Mouse (Mus musculus) limb, embryonic 11.5 days (tissue): ENCODE data around the gene Gm43552. TPM values are rescaled to one million over a fixed set of nuclear protein-coding genes. Genes with fewer than 3 reads are reported as not detected.
"Not testable (repeated sequence)": the region's sequence is repeated elsewhere in the genome, so short reads cannot be mapped to it uniquely, and the experiment has no call there.

ENCODE experiments used
- ATAC-seq: fragments of 200-750 bp; cut with Nextera tagmentation; 2 replicates; pipeline ENCODE4 v1.8.0; 2017; ENCODE audit warnings: low read depth; ENCODE audit not compliant: insufficient number of reproducible peaks, low FRiP score, low TSS enrichment
- DNase-seq: peaks from one replicate; pipeline ENCODE4 v3.0.0-alpha.2; 2015; ENCODE audit warnings: low spot score
- H3K27ac ChIP-seq: fragments of 300-500 bp; sonication (generic); replicated peaks from 2 replicates; pipeline ENCODE4 v1.5.1; 2014; ENCODE audit warnings: low read depth, mild to moderate bottlenecking, low read length
- H3K27me3 ChIP-seq: fragments of 300-500 bp; sonication (generic); 2 replicates; pipeline ENCODE4 v1.6.1; 2014; ENCODE audit warnings: mild to moderate bottlenecking, low read length, mixed read lengths; ENCODE audit not compliant: control insufficient read depth, insufficient read depth
- H3K36me3 ChIP-seq: fragments of 300-500 bp; sonication (generic); 2 replicates; pipeline ENCODE4 v1.6.1; 2014; ENCODE audit warnings: mild to moderate bottlenecking, low read length, moderate library complexity, mixed read lengths; ENCODE audit not compliant: control insufficient read depth, insufficient read depth
- H3K4me1 ChIP-seq: fragments of 300-500 bp; sonication (generic); 2 replicates; pipeline ENCODE4 v1.6.1; 2014; ENCODE audit warnings: low read length, mixed read lengths; ENCODE audit not compliant: control insufficient read depth, insufficient read depth
- H3K4me2 ChIP-seq: fragments of 300-500 bp; sonication (generic); 2 replicates; pipeline ENCODE4 v1.6.1; 2014; ENCODE audit warnings: low read depth, mild to moderate bottlenecking, moderate library complexity; ENCODE audit not compliant: severe bottlenecking
- H3K4me3 ChIP-seq: fragments of 300-500 bp; sonication (generic); 2 replicates; pipeline ENCODE4 v1.5.1; 2014; ENCODE audit warnings: low read depth, low read length
- H3K9ac ChIP-seq: fragments of 300-500 bp; sonication (generic); 2 replicates; pipeline ENCODE4 v1.6.1; 2014; ENCODE audit warnings: mild to moderate bottlenecking, low read length
- H3K9me3 ChIP-seq: fragments of 300-500 bp; sonication (generic); 2 replicates; pipeline ENCODE4 v1.6.1; 2016; ENCODE audit warnings: low read length; ENCODE audit not compliant: control insufficient read depth
- WGBS: fragments of 180-500 bp; shearing (Covaris S2); extraction: QIAGEN DNeasy Blood & Tissue Kit; methylation state at CpG from one replicate; pipeline ENCODE4 v1.1.7; 2014; 5-methylcytosine and 5-hydroxymethylcytosine counted together
- polyA plus RNA-seq: library from polyadenylated mRNA; unstranded; fragments of >200 nt; fragmentation: Nextera tagmentation; extraction: Ambion mirVana; gene quantifications from 2 replicates; pipeline ENCODE4 v1.2.1, GENCODE M21; 2014

Gm43552 gene
- not detected in 2 replicates for polyA plus RNA-seq

DNA sequence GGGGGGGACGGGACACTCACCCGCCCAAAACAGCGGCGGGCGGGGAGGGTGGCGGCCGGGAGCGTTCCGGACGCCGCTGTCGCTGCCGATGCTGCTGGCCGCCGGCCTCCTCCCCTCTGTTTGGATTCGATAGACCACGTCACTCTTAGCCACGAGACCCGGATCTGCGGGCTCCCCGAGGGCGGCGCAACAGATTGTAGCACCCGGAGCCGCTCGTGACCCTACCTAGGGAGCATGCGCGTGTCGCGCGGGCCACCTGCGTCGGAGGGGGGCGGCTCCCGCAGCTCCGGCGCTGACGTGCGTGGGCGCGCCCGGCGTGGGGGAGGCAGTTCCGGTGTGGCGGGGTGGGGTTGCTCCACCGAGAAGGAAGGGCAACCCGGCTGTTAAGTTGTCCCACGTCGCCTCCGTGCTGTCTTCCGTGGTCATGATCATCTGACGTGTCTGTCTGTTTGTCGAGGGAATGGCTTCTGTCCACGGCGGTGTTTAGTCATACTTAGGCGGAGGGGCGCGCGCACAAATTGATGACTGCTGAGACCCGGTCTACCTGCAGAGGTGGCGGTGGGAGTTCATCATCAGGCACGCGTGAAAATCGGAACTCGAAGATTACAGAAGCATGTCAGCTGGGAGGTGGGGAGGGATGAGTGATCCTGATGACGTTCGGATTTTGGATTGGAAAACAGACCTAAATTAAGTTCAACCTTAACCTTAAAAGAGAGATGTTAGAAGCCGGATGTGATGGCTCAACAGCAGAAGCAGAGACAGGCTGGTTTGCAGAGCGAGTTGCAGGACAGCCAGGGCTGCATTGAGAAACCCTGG, at the start of gene Gm43552:
Gene Gm43552 (minus strand): TSS at position 118 of the 816 bp plus-strand sequence.
- peak within 1 kb of the TSS; percentile 84 for H3K4me2 ChIP-seq
- under 1% methylated on average over 66 of the region's 69 CpGs for WGBS
- no peaks in the 10 kb centered on the region for H3K9me3 ChIP-seq
- peak; percentile 90 for DNase-seq
- H3K4me3 ChIP-seq: peak within 1 kb of the TSS; percentile 88
- H3K9ac ChIP-seq: peak within 1 kb of the TSS; percentile 90
- ATAC-seq: peak; percentile 90
- H3K27me3 ChIP-seq: no peaks in the 10 kb centered on the region
- no peaks in the 10 kb centered on the region for H3K36me3 ChIP-seq
- peak within 1 kb of the TSS; percentile 75 for H3K27ac ChIP-seq
- no peaks in the 10 kb centered on the region for H3K4me1 ChIP-seq

GRCm38 (mm10) chr5:65541889-65542288, 49.3 kb upstream of the Gm43552 start:
- Histone ChIP-seq H3K36me3 (0 out of 2 replicates have a peak, but pooled peaks cover 2% of the 10 kb centered on the region), H3K4me2 (no peak overlapping the region), H3K4me3 (no peak overlapping the region), H3K27me3 (no peaks in the 10 kb centered on the region), H3K27ac (no peak overlapping the region), H3K9me3 (no peaks in the 10 kb centered on the region), H3K9ac (no peak overlapping the region), H3K4me1 (no peaks in the 10 kb centered on the region; the same call in 1 of the 2 replicates)
- 89% methylated on average over 3 of the region's 3 CpGs for WGBS
- no peak for ATAC-seq
- no peak for DNase-seq

DNA sequence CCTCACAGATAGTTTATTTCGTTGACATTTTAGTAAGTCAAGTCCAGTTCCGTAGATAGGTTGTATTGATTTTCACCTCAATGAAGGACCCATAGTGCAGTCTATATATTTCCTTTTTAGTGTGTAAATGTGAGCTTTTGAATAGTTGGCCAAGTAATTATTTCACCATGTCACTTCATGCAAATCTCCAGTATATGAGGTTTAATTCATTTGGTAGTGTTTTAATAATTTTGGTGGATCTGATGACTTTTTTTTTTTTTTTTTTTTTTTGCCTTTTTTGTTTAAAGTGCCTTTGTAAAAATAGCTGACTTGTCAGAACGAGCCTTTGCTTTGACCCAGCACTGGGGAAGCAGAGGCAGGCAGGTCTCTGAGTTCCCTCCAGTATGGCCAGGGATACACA, 47.2 kb upstream of the Gm43552 start:
- no peaks in the 10 kb centered on the region for H3K27me3 ChIP-seq
- H3K4me2 ChIP-seq: no peak overlapping the region
- ATAC-seq (no peak), DNase-seq (no peak)
- no peaks in the 10 kb centered on the region for H3K36me3 ChIP-seq
- no peaks in the 10 kb centered on the region; the same call in 1 of the 2 replicates for H3K4me1 ChIP-seq
- no peak overlapping the region for H3K9ac ChIP-seq
- no peak overlapping the region for H3K27ac ChIP-seq
- WGBS: 86% methylated on average over 3 of the region's 3 CpGs
- no peaks in the 10 kb centered on the region for H3K9me3 ChIP-seq
- no peak overlapping the region for H3K4me3 ChIP-seq

DNA sequence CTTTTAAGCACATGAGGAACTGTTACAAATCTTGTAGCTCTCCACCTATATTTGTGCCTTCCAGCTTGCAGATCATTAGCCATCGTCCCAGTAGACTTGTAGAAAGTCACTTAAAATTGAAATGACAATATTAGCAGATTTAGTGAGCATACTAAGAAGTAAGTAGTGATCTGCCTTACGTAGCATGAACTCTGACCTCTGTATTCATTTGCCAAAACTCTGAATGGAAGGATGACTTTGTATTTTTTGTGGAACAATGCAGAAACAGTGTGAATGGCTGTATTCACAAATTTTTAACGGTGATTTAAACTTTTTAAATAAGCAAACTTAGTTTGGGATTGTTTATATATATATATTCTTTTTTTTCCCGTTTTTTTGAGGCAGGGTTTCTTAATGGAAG, 46.2 kb upstream of the Gm43552 start:
- Histone ChIP-seq H3K4me3 (peak overlapping the region; percentile 2; the same call in 1 of the 2 replicates), H3K4me2 (peak overlapping the region; percentile 27), H3K9me3 (no peaks in the 10 kb centered on the region), H3K9ac (no peak overlapping the region), H3K27ac (no peak overlapping the region), H3K27me3 (no peaks in the 10 kb centered on the region), H3K4me1 (no peaks in the 10 kb centered on the region; the same call in 1 of the 2 replicates), H3K36me3 (no peaks in the 10 kb centered on the region)
- ATAC-seq (no peak), DNase-seq (no peak)
- 60% methylated on average over 4 of the region's 4 CpGs for WGBS

DNA sequence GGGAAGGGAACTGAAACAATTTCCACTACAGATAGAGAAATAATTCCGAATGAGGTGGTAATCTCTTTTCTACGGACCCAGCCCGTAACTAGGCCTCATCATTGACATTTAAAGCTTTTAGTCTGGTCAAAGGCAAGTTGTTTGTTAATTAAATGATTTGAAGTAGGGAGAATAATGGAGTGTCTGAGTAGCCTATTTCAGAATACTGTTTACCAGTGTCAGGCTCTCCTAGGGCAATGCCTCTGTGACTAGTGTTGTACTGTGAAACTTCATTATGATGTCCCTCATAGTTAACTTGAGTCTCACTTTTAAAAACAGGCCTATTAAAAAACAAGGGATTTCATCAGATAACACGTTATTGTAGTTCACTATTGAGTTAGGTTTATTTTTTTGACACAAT, 45.5 kb upstream of the Gm43552 start:
- H3K27ac ChIP-seq: peak overlapping the region; percentile 99
- no peaks in the 10 kb centered on the region for H3K27me3 ChIP-seq
- peak overlapping the region; percentile 66 for H3K4me2 ChIP-seq
- no peaks in the 10 kb centered on the region for H3K9me3 ChIP-seq
- DNase-seq (no peak), ATAC-seq (no peak)
- no peaks in the 10 kb centered on the region; the same call in 1 of the 2 replicates for H3K4me1 ChIP-seq
- peak overlapping the region; percentile 96 for H3K9ac ChIP-seq
- H3K36me3 ChIP-seq: no peaks in the 10 kb centered on the region
- WGBS: 2% methylated on average over 4 of the region's 4 CpGs
- peak overlapping the region; percentile 95 for H3K4me3 ChIP-seq

- 1% methylated on average over 55 of the region's 59 CpGs for WGBS
- Histone ChIP-seq H3K9me3 (no peaks in the 10 kb centered on the region), H3K27me3 (no peaks in the 10 kb centered on the region), H3K27ac (peak overlapping the region; percentile 99), H3K4me1 (no peaks in the 10 kb centered on the region; the same call in 1 of the 2 replicates), H3K9ac (peak overlapping the region; percentile 96), H3K4me2 (peak overlapping the region; percentile 66), H3K36me3 (no peaks in the 10 kb centered on the region), H3K4me3 (peak overlapping the region; percentile 95)
- DNase-seq (peak; percentile 83), ATAC-seq (peak; percentile 67)
Observed at GRCm38 (mm10) chr5:65537420-65538071, 44.9 kb upstream of the Gm43552 start.

- DNase-seq: peak; percentile 96
- Histone ChIP-seq H3K27ac (peak within 1 kb of the TSS; percentile 99), H3K27me3 (no peaks in the 10 kb centered on the region), H3K36me3 (no peaks in the 10 kb centered on the region), H3K4me3 (peak within 1 kb of the TSS; percentile 95), H3K4me2 (peak within 1 kb of the TSS; percentile 66), H3K4me1 (no peaks in the 10 kb centered on the region; the same call in 1 of the 2 replicates), H3K9me3 (no peaks in the 10 kb centered on the region), H3K9ac (peak within 1 kb of the TSS; percentile 96)
- peak; percentile 98 for ATAC-seq
- under 1% methylated on average over 66 of the region's 66 CpGs for WGBS
Observed at GRCm38 (mm10) chr5:65536751-65537419, 44.3 kb upstream of the Gm43552 start, which contains the start of the genes Smim14 and Ube2k. Gene Smim14 (minus strand): TSS chr5:65537184. Gene Ube2k (plus strand): TSS chr5:65537233.

DNA sequence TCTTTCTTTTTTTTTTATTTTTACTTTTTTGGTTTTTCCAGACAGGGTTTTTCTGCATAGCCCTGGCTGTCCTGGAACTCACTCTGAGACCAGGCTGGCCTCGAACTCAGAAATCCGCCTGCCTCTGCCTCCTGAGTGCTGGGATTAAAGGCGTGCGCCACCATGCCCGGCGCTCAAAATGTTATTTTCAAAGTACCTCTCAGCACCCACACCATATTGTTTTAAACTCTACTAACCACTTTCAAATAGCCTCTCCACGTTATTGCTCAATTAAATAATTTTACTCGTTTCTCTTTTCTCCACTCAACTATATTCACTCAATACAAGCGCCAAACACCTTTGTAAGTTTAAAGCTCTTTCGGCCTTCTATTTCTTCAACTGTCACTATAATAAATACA, 43.4 kb upstream of the Gm43552 start:
- DNase-seq, H3K27ac ChIP-seq, H3K9me3 ChIP-seq, H3K27me3 ChIP-seq, ATAC-seq, H3K36me3 ChIP-seq, H3K4me1 ChIP-seq: not testable (repeated sequence)
- 86% methylated on average over 10 of the region's 10 CpGs for WGBS
- H3K4me3 ChIP-seq: peak overlapping the region; percentile 95
- peak overlapping the region; percentile 96; the same call in 1 of the 2 replicates for H3K9ac ChIP-seq
- H3K4me2 ChIP-seq: peak overlapping the region; percentile 66
